Mouse (Mus musculus): ENCODE data around the gene Cbwd1.

Cbwd1 gene

GRCm38 (mm10) chr19:24961172-24961962, at the start of gene Cbwd1:
Cbwd1 (minus strand) TSS chr19:24961610.
- DNase-seq (ENCODE audit: low read depth, low spot score): peak; percentile 99

GRCm38 (mm10) chr19:25008509-25008908, 47.1 kb upstream of the Cbwd1 start:
- DNase-seq (ENCODE audit: low read depth, low spot score): no peak

GRCm38 (mm10) chr19:25006686-25007085, 45.3 kb upstream of the Cbwd1 start:
- DNase-seq (ENCODE audit: low read depth, low spot score): no peak

GRCm38 (mm10) chr19:25003810-25004209, 42.4 kb upstream of the Cbwd1 start:
- DNase-seq (ENCODE audit: low read depth, low spot score): no peak

GRCm38 (mm10) chr19:25002828-25003227, 41.4 kb upstream of the Cbwd1 start:
- no peak for DNase-seq (ENCODE audit: low read depth, low spot score)

- DNase-seq (ENCODE audit: low read depth, low spot score): no peak
These were observed 40.6 kb upstream of the Cbwd1 start for GRCm38 (mm10) chr19:25002032-25002431.

- peak; percentile 12 for DNase-seq (ENCODE audit: low read depth, low spot score)
These were observed 38.7 kb upstream of the Cbwd1 start for GRCm38 (mm10) chr19:25000153-25000552.

- peak; percentile 71 for DNase-seq (ENCODE audit: low read depth, low spot score)
These were observed 37.9 kb upstream of the Cbwd1 start, which contains the start of gene Dock8 for GRCm38 (mm10) chr19:24999201-24999886. Dock8 (plus strand) TSS chr19:24999534.

- DNase-seq (ENCODE audit: low read depth, low spot score): no peak
These were observed 37.2 kb upstream of the Cbwd1 start for GRCm38 (mm10) chr19:24998561-24998960.

GRCm38 (mm10) chr19:24996815-24997704, 35.6 kb upstream of the Cbwd1 start:
- DNase-seq (ENCODE audit: low read depth, low spot score): no peak

- no peak for DNase-seq (ENCODE audit: low read depth, low spot score)
These were observed 33.5 kb upstream of the Cbwd1 start for GRCm38 (mm10) chr19:24994900-24995299.

- DNase-seq (ENCODE audit: low read depth, low spot score): no peak
These were observed 32.1 kb upstream of the Cbwd1 start for GRCm38 (mm10) chr19:24993526-24993925.

GRCm38 (mm10) chr19:24990138-24990822, 28.9 kb upstream of the Cbwd1 start:
- DNase-seq (ENCODE audit: low read depth, low spot score): no peak

- DNase-seq (ENCODE audit: low read depth, low spot score): no peak
These were observed 27.4 kb upstream of the Cbwd1 start for GRCm38 (mm10) chr19:24988831-24989230.

GRCm38 (mm10) chr19:24987355-24987754, 25.9 kb upstream of the Cbwd1 start:
- no peak for DNase-seq (ENCODE audit: low read depth, low spot score)

- no peak for DNase-seq (ENCODE audit: low read depth, low spot score)
These were observed 23.6 kb upstream of the Cbwd1 start for GRCm38 (mm10) chr19:24985045-24985444.

GRCm38 (mm10) chr19:24983857-24984498, 22.6 kb upstream of the Cbwd1 start:
- DNase-seq (ENCODE audit: low read depth, low spot score): peak; percentile 48

GRCm38 (mm10) chr19:24983050-24983449, 21.6 kb upstream of the Cbwd1 start:
- DNase-seq (ENCODE audit: low read depth, low spot score): no peak

- DNase-seq (ENCODE audit: low read depth, low spot score): no peak
These were observed 19.9 kb upstream of the Cbwd1 start for GRCm38 (mm10) chr19:24981294-24981693.

Measured in CD4-positive helper T cell, adult 2 months (primary cell).